Mouse (Mus musculus): ENCODE measurements around the gene Gm20683. TPM values are rescaled to one million over a fixed set of nuclear protein-coding genes. Genes with fewer than 3 reads are reported as not detected.
A peak's percentile ranks its signal among the peaks of the same experiment; 100 is the strongest.

Gene Gm20683
- polyA plus RNA-seq, 1 experiment from 2014 or later, result 2.6 TPM

DNA sequence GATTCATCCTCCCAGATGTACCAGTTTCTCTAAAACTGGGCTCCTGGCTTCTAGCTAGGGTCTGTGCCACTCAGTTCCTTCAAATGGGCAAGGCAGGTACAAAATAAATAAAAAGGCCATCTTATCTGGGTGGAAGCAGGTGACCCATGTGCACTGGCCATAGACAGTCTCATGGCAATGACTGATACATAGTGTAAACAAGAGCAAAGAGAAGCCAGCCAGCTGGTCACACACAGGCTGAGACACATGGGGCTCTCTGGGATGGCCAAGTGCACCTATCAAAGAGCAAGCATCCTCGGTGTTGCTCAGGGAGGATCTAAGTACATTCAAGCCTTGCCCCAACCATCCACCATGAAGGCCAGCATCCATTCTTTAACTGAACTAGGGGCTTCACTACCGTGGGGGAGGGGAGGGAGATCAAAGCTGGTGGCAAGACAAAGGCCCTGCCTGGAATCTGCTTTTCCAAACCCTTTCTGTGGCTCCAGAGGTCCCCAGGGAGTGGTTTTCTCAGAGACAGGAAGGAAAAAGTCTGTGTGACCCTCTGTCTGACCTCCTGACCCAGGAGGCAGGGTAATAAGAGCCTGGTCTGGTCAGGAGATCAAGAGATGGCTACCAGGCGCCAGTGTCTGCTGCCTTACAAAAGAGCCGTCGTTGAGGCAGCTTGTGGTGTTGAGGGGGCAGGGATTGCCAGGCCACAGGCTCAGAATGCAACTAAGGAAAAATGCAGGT lies 39.5 kb upstream of the Gm20683 start:
- Histone ChIP-seq H3K27ac (ENCODE audit: low read depth, low read length) (0 out of 2 replicates have a peak overlapping the region, but pooled peaks have one; percentile 24), H3K4me2 (replicated peaks; ENCODE audit: low read depth, low read length) (no peak overlapping the region), H3K4me3 (ENCODE audit: low read length) (no peak overlapping the region), H3K9ac (ENCODE audit: low read depth, low read length) (peak overlapping the region; percentile 8; the same call in 1 of the 2 replicates), H3K36me3 (ENCODE audit: control insufficient read depth, insufficient read depth, low read length) (peaks cover 51% of the 10 kb centered on the region), H3K4me1 (ENCODE audit: control insufficient read depth, insufficient read depth, low read length) (peaks cover 25% of the 10 kb centered on the region), H3K27me3 (ENCODE audit: control insufficient read depth, insufficient read depth, low read length) (no peaks in the 10 kb centered on the region), H3K9me3 (ENCODE audit: control insufficient read depth, low read length) (no peaks in the 10 kb centered on the region)
- ATAC-seq (ENCODE audit: low FRiP score, low TSS enrichment), result no peak
- WGBS, result 9% methylated on average over 5 of the region's 5 CpGs

GRCm38 (mm10) chr17:25880196-25880910 lies 38.8 kb upstream of the Gm20683 start, which contains the start of gene Wfikkn1:
Gene Wfikkn1 (minus strand): TSS chr17:25880858.
- H3K4me1 ChIP-seq (ENCODE audit: control insufficient read depth, insufficient read depth, low read length), result peaks cover 29% of the 10 kb centered on the region
- peak within 1 kb of the TSS; percentile 23; the same call in 1 of the 2 replicates for H3K9ac ChIP-seq (ENCODE audit: low read depth, low read length)
- no peak within 1 kb of the TSS for H3K4me3 ChIP-seq (ENCODE audit: low read length)
- 23% methylated on average over 5 of the region's 5 CpGs for WGBS
- peaks cover 50% of the 10 kb centered on the region for H3K36me3 ChIP-seq (ENCODE audit: control insufficient read depth, insufficient read depth, low read length)
- ATAC-seq (ENCODE audit: low FRiP score, low TSS enrichment), result no peak
- no peak within 1 kb of the TSS for H3K4me2 ChIP-seq (replicated peaks; ENCODE audit: low read depth, low read length)
- no peaks in the 10 kb centered on the region for H3K9me3 ChIP-seq (ENCODE audit: control insufficient read depth, low read length)
- no peaks in the 10 kb centered on the region for H3K27me3 ChIP-seq (ENCODE audit: control insufficient read depth, insufficient read depth, low read length)
- 0 out of 2 replicates have a peak within 1 kb of the TSS, but pooled peaks have one; percentile 24 for H3K27ac ChIP-seq (ENCODE audit: low read depth, low read length)

DNA sequence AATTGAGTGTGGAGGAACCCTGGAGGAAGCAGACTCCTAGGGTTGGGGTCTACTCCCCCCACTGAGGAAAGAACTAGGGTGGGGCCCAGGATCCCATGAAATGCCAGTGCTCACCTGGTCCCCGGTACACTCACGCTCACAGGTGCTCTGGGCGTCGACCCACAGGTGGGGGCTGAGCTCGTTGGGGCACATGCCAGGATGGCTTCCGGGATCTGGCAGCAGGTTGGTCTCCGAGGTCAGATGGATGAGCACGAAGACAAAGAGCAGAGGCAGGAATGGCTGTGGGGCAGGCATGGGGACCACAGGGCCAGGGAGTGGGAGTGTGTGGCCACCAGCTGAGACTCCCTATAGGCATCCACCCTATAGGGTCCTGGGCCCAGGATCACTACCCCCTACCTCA lies 38.2 kb upstream of the Gm20683 start:
- Histone ChIP-seq H3K9me3 (ENCODE audit: control insufficient read depth, low read length) (no peaks in the 10 kb centered on the region), H3K27ac (ENCODE audit: low read depth, low read length) (no peak overlapping the region), H3K9ac (ENCODE audit: low read depth, low read length) (peak overlapping the region; percentile 23; the same call in 1 of the 2 replicates), H3K4me2 (replicated peaks; ENCODE audit: low read depth, low read length) (no peak overlapping the region), H3K27me3 (ENCODE audit: control insufficient read depth, insufficient read depth, low read length) (no peaks in the 10 kb centered on the region), H3K4me3 (ENCODE audit: low read length) (no peak overlapping the region), H3K36me3 (ENCODE audit: control insufficient read depth, insufficient read depth, low read length) (peaks cover 45% of the 10 kb centered on the region), H3K4me1 (ENCODE audit: control insufficient read depth, insufficient read depth, low read length) (peaks cover 29% of the 10 kb centered on the region)
- ATAC-seq (ENCODE audit: low FRiP score, low TSS enrichment), result no peak
- 66% methylated on average over 8 of the region's 8 CpGs for WGBS

- no peaks in the 10 kb centered on the region for H3K9me3 ChIP-seq (ENCODE audit: control insufficient read depth, low read length)
- 54% methylated on average over 4 of the region's 4 CpGs for WGBS
- H3K4me3 ChIP-seq (ENCODE audit: low read length), result no peak overlapping the region
- no peaks in the 10 kb centered on the region for H3K27me3 ChIP-seq (ENCODE audit: control insufficient read depth, insufficient read depth, low read length)
- no peak overlapping the region for H3K9ac ChIP-seq (ENCODE audit: low read depth, low read length)
- H3K27ac ChIP-seq (ENCODE audit: low read depth, low read length), result no peak overlapping the region
- no peak overlapping the region for H3K4me2 ChIP-seq (replicated peaks; ENCODE audit: low read depth, low read length)
- peaks cover 40% of the 10 kb centered on the region for H3K36me3 ChIP-seq (ENCODE audit: control insufficient read depth, insufficient read depth, low read length)
- peaks cover 29% of the 10 kb centered on the region for H3K4me1 ChIP-seq (ENCODE audit: control insufficient read depth, insufficient read depth, low read length)
- no peak for ATAC-seq (ENCODE audit: low FRiP score, low TSS enrichment)
Measured at GRCm38 (mm10) chr17:25879261-25879660, 37.7 kb upstream of the Gm20683 start.

DNA sequence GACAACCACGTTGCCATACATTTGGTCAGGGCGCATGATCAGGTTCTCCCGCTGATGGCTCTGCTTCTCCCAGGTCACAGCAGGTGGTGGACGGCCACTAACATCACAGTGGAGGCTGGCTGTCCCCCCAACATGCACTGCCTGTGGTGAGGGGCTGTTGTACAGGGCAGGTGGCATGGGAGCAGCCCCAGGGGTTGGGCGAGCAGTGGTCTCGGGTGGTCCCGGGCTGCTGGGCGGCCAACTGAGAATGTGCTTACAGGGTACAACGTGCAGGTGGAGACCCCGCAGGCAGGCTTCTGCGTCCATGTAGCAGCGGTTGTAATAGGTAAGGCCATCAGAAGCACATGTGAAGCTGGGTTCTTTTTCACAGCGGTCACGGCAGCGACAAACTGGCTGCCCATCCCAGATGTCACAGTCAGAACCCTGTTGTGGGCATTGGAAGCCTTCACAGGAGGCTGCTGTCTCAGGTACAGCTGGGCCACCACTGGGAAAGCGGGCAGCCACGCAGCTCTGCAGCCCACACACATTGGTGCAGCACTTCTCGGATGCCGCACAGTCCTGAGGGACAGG lies 37.1 kb upstream of the Gm20683 start:
- H3K4me1 ChIP-seq (ENCODE audit: control insufficient read depth, insufficient read depth, low read length), result peaks cover 33% of the 10 kb centered on the region
- H3K9ac ChIP-seq (ENCODE audit: low read depth, low read length), result no peak overlapping the region
- H3K9me3 ChIP-seq (ENCODE audit: control insufficient read depth, low read length), result no peaks in the 10 kb centered on the region
- peaks cover 36% of the 10 kb centered on the region for H3K36me3 ChIP-seq (ENCODE audit: control insufficient read depth, insufficient read depth, low read length)
- H3K27ac ChIP-seq (ENCODE audit: low read depth, low read length), result no peak overlapping the region
- no peak overlapping the region for H3K4me2 ChIP-seq (replicated peaks; ENCODE audit: low read depth, low read length)
- no peak for ATAC-seq (ENCODE audit: low FRiP score, low TSS enrichment)
- 87% methylated on average over 19 of the region's 19 CpGs for WGBS
- no peak overlapping the region for H3K4me3 ChIP-seq (ENCODE audit: low read length)
- no peaks in the 10 kb centered on the region for H3K27me3 ChIP-seq (ENCODE audit: control insufficient read depth, insufficient read depth, low read length)

GRCm38 (mm10) chr17:25877741-25878610 lies 36.4 kb upstream of the Gm20683 start:
- no peak for ATAC-seq (ENCODE audit: low FRiP score, low TSS enrichment)
- Histone ChIP-seq H3K4me3 (ENCODE audit: low read length) (no peak overlapping the region), H3K4me1 (ENCODE audit: control insufficient read depth, insufficient read depth, low read length) (peaks cover 33% of the 10 kb centered on the region), H3K27me3 (ENCODE audit: control insufficient read depth, insufficient read depth, low read length) (no peaks in the 10 kb centered on the region), H3K9me3 (ENCODE audit: control insufficient read depth, low read length) (no peaks in the 10 kb centered on the region), H3K36me3 (ENCODE audit: control insufficient read depth, insufficient read depth, low read length) (peaks cover 29% of the 10 kb centered on the region), H3K27ac (ENCODE audit: low read depth, low read length) (no peak overlapping the region), H3K4me2 (replicated peaks; ENCODE audit: low read depth, low read length) (no peak overlapping the region), H3K9ac (ENCODE audit: low read depth, low read length) (no peak overlapping the region)
- WGBS, result 93% methylated on average over 32 of the region's 32 CpGs

DNA sequence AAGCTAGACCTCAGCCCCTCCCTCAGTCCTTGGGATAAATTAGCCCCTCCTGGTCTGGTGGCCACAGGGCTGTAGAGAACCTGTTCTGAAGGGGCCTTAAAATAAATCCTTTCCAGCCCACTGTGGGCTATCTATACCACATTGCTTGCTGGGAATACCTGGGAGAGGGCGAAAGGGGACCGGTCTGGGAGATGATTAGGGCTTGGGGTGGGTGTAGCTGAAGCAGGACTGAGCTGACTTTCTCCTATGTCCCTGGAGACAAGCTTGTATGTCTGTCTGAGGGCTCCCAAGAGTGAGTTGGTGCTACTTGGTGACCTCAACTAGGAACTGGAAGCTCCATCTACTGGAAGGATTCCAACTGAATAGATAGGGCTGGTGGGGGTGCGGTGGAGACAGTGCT lies 35.5 kb upstream of the Gm20683 start:
- H3K27me3 ChIP-seq (ENCODE audit: control insufficient read depth, insufficient read depth, low read length), result no peaks in the 10 kb centered on the region
- H3K4me2 ChIP-seq (replicated peaks; ENCODE audit: low read depth, low read length), result no peak overlapping the region
- H3K4me1 ChIP-seq (ENCODE audit: control insufficient read depth, insufficient read depth, low read length), result peaks cover 33% of the 10 kb centered on the region
- 95% methylated on average over 3 of the region's 3 CpGs for WGBS
- no peak overlapping the region for H3K4me3 ChIP-seq (ENCODE audit: low read length)
- ATAC-seq (ENCODE audit: low FRiP score, low TSS enrichment), result no peak
- no peak overlapping the region for H3K27ac ChIP-seq (ENCODE audit: low read depth, low read length)
- H3K36me3 ChIP-seq (ENCODE audit: control insufficient read depth, insufficient read depth, low read length), result peaks cover 20% of the 10 kb centered on the region
- H3K9ac ChIP-seq (ENCODE audit: low read depth, low read length), result no peak overlapping the region
- H3K9me3 ChIP-seq (ENCODE audit: control insufficient read depth, low read length), result no peaks in the 10 kb centered on the region

- Histone ChIP-seq H3K4me1 (ENCODE audit: control insufficient read depth, insufficient read depth, low read length) (peaks cover 30% of the 10 kb centered on the region), H3K9ac (ENCODE audit: low read depth, low read length) (peak overlapping the region; percentile 75)
- no peak for ATAC-seq (ENCODE audit: low FRiP score, low TSS enrichment)
Measured at GRCm38 (mm10) chr17:25876347-25876915, 34.9 kb upstream of the Gm20683 start.

More at GRCm38 (mm10) chr17:25876347-25876915, 34.9 kb upstream of the Gm20683 start:
- Histone ChIP-seq H3K36me3 (ENCODE audit: control insufficient read depth, insufficient read depth, low read length) (peaks cover 17% of the 10 kb centered on the region), H3K27ac (ENCODE audit: low read depth, low read length) (0 out of 2 replicates have a peak overlapping the region, but pooled peaks have one; percentile 1), H3K9me3 (ENCODE audit: control insufficient read depth, low read length) (no peaks in the 10 kb centered on the region), H3K4me2 (replicated peaks; ENCODE audit: low read depth, low read length) (peak overlapping the region; percentile 73), H3K4me3 (ENCODE audit: low read length) (peak overlapping the region; percentile 69), H3K27me3 (ENCODE audit: control insufficient read depth, insufficient read depth, low read length) (no peaks in the 10 kb centered on the region)
- WGBS, result 63% methylated on average over 10 of the region's 10 CpGs
